Mouse (Mus musculus): ENCODE measurements around the gene Arrb2. TPM values are rescaled to one million over a fixed set of nuclear protein-coding genes. Genes with fewer than 3 reads are reported as not detected.
"Not testable (repeated sequence)": the region's sequence is repeated elsewhere in the genome, so short reads cannot be mapped to it uniquely, and the experiment has no call there.

Gene Arrb2
- polyA plus RNA-seq, 1 experiment from 2014 or later = 19.3 TPM

GRCm38 (mm10) chr11:70469764-70470163 lies 37.3 kb downstream of the Arrb2 start:
- 79% methylated on average over 3 of the region's 3 CpGs for WGBS
- Histone ChIP-seq H3K4me2 (no peak overlapping the region), H3K27me3 (no peaks in the 10 kb centered on the region), H3K36me3 (no peaks in the 10 kb centered on the region), H3K4me3 (no peak overlapping the region), H3K9me3 (no peaks in the 10 kb centered on the region), H3K4me1 (peaks cover 36% of the 10 kb centered on the region), H3K9ac (no peak overlapping the region), H3K27ac (no peak overlapping the region)
- no peak for ATAC-seq (ENCODE audit: borderline replicate concordance, extremely low read depth, low FRiP score, low TSS enrichment)

- ATAC-seq (ENCODE audit: borderline replicate concordance, extremely low read depth, low FRiP score, low TSS enrichment) = no peak
Measured at GRCm38 (mm10) chr11:70472716-70473115, 40.3 kb downstream of the Arrb2 start.

GRCm38 (mm10) chr11:70473291-70473690 lies 40.9 kb downstream of the Arrb2 start:
- H3K9me3 ChIP-seq; H3K4me3 ChIP-seq; H3K27ac ChIP-seq; H3K36me3 ChIP-seq; ATAC-seq (ENCODE audit: borderline replicate concordance, extremely low read depth, low FRiP score, low TSS enrichment); H3K4me2 ChIP-seq; H3K9ac ChIP-seq; H3K27me3 ChIP-seq: not testable (repeated sequence)
- H3K4me1 ChIP-seq = peaks cover 16% of the 10 kb centered on the region
- WGBS = 84% methylated on average over 5 of the region's 5 CpGs

More at GRCm38 (mm10) chr11:70472716-70473115, 40.3 kb downstream of the Arrb2 start:
- Histone ChIP-seq H3K4me3 (no peak overlapping the region), H3K9ac (no peak overlapping the region), H3K4me2 (no peak overlapping the region), H3K27ac (no peak overlapping the region), H3K4me1 (peaks cover 17% of the 10 kb centered on the region), H3K36me3 (no peaks in the 10 kb centered on the region), H3K27me3 (no peaks in the 10 kb centered on the region), H3K9me3 (no peaks in the 10 kb centered on the region)

GRCm38 (mm10) chr11:70474872-70475534 lies 42.6 kb downstream of the Arrb2 start:
- no peak overlapping the region for H3K4me3 ChIP-seq
- no peaks in the 10 kb centered on the region for H3K27me3 ChIP-seq
- no peak overlapping the region for H3K9ac ChIP-seq
- no peak overlapping the region for H3K27ac ChIP-seq
- WGBS = 47% methylated on average over 12 of the region's 12 CpGs
- H3K9me3 ChIP-seq = no peaks in the 10 kb centered on the region
- no peaks in the 10 kb centered on the region for H3K36me3 ChIP-seq
- no peak overlapping the region; the same call in 1 of the 2 replicates for H3K4me2 ChIP-seq
- no peaks in the 10 kb centered on the region for H3K4me1 ChIP-seq
- ATAC-seq (ENCODE audit: borderline replicate concordance, extremely low read depth, low FRiP score, low TSS enrichment) = no peak

- ATAC-seq (ENCODE audit: borderline replicate concordance, extremely low read depth, low FRiP score, low TSS enrichment) = peak; percentile 59
- H3K4me3 ChIP-seq = no peak overlapping the region
- WGBS = 28% methylated on average over 2 of the region's 2 CpGs
Measured at GRCm38 (mm10) chr11:70485498-70485897, 53.1 kb downstream of the Arrb2 start.

GRCm38 (mm10) chr11:70487816-70488215 lies 55.4 kb downstream of the Arrb2 start:
- H3K4me1 ChIP-seq = no peaks in the 10 kb centered on the region
- no peak overlapping the region for H3K27ac ChIP-seq
- no peaks in the 10 kb centered on the region for H3K9me3 ChIP-seq
- no peak overlapping the region for H3K9ac ChIP-seq
- H3K36me3 ChIP-seq = no peaks in the 10 kb centered on the region
- H3K4me3 ChIP-seq = no peak overlapping the region
- 36% methylated on average over 4 of the region's 4 CpGs for WGBS
- no peak for ATAC-seq (ENCODE audit: borderline replicate concordance, extremely low read depth, low FRiP score, low TSS enrichment)
- no peaks in the 10 kb centered on the region for H3K27me3 ChIP-seq
- no peak overlapping the region for H3K4me2 ChIP-seq

More at GRCm38 (mm10) chr11:70485498-70485897, 53.1 kb downstream of the Arrb2 start:
- Histone ChIP-seq H3K36me3 (no peaks in the 10 kb centered on the region), H3K4me1 (no peaks in the 10 kb centered on the region), H3K9me3 (no peaks in the 10 kb centered on the region), H3K9ac (no peak overlapping the region), H3K27ac (no peak overlapping the region), H3K4me2 (no peak overlapping the region), H3K27me3 (no peaks in the 10 kb centered on the region)

GRCm38 (mm10) chr11:70489138-70489537 lies 56.7 kb downstream of the Arrb2 start:
- H3K9ac ChIP-seq = no peak overlapping the region
- H3K9me3 ChIP-seq = no peaks in the 10 kb centered on the region
- no peak for ATAC-seq (ENCODE audit: borderline replicate concordance, extremely low read depth, low FRiP score, low TSS enrichment)
- no peak overlapping the region for H3K4me3 ChIP-seq
- 85% methylated on average over 3 of the region's 3 CpGs for WGBS
- no peak overlapping the region for H3K27ac ChIP-seq
- H3K36me3 ChIP-seq = no peaks in the 10 kb centered on the region
- no peaks in the 10 kb centered on the region for H3K4me1 ChIP-seq
- H3K4me2 ChIP-seq = no peak overlapping the region
- no peaks in the 10 kb centered on the region for H3K27me3 ChIP-seq

- Histone ChIP-seq H3K27me3 (no peaks in the 10 kb centered on the region), H3K36me3 (no peaks in the 10 kb centered on the region), H3K4me3 (no peak overlapping the region), H3K27ac (no peak overlapping the region), H3K4me1 (no peaks in the 10 kb centered on the region), H3K9me3 (no peaks in the 10 kb centered on the region), H3K9ac (no peak overlapping the region), H3K4me2 (no peak overlapping the region)
- ATAC-seq (ENCODE audit: borderline replicate concordance, extremely low read depth, low FRiP score, low TSS enrichment) = no peak
- WGBS = 77% methylated on average over 6 of the region's 6 CpGs
Measured at GRCm38 (mm10) chr11:70489684-70490083, 57.2 kb downstream of the Arrb2 start.

Small RNAs within 50 kb of the gene (microRNA-seq; reads per million reads assigned to microRNA genes)
- gene Mir7115 = not detected

Other genes starting within 250 kb of the Arrb2 start
- 0.79 and 1.1 TPM in 2 replicates for gene Slc16a11, start 219.9 kb upstream of the Arrb2 start, polyA plus RNA-seq (2015; fragmentation: Nextera tagmentation; extraction: Ambion mirVana)
- gene Slc16a13, start 211.6 kb upstream of the Arrb2 start, polyA plus RNA-seq (2015; fragmentation: Nextera tagmentation; extraction: Ambion mirVana) = 5.5 and 6.0 TPM in 2 replicates
- 30.2 and 33.9 TPM in 2 replicates for gene Bcl6b, start 202.8 kb upstream of the Arrb2 start, polyA plus RNA-seq (2015; fragmentation: Nextera tagmentation; extraction: Ambion mirVana)
- gene 0610010K14Rik, start 194.7 kb upstream of the Arrb2 start, polyA plus RNA-seq (2015; fragmentation: Nextera tagmentation; extraction: Ambion mirVana) = 175 and 179 TPM in 2 replicates
- 10.8 and 11.0 TPM in 2 replicates for gene Gm21988, start 192.8 kb upstream of the Arrb2 start, polyA plus RNA-seq (2015; fragmentation: Nextera tagmentation; extraction: Ambion mirVana)
- 179 and 183 TPM in 2 replicates for gene Rnasek, start 192.8 kb upstream of the Arrb2 start, polyA plus RNA-seq (2015; fragmentation: Nextera tagmentation; extraction: Ambion mirVana)
- 7.0 TPM in 2 replicates for gene Alox12, start 177.3 kb upstream of the Arrb2 start, polyA plus RNA-seq (2015; fragmentation: Nextera tagmentation; extraction: Ambion mirVana)
- gene Alox12e, start 110.0 kb upstream of the Arrb2 start, polyA plus RNA-seq (2015; fragmentation: Nextera tagmentation; extraction: Ambion mirVana) = 0.34 and 1.7 TPM in 2 replicates
- gene Alox15, start 80.6 kb upstream of the Arrb2 start, polyA plus RNA-seq (2015; fragmentation: Nextera tagmentation; extraction: Ambion mirVana) = 0.45 and 0.93 TPM in 2 replicates
- 38.1 and 38.2 TPM in 2 replicates for gene Pelp1, start 22.6 kb upstream of the Arrb2 start, polyA plus RNA-seq (2015; fragmentation: Nextera tagmentation; extraction: Ambion mirVana)
- gene Med11, start 19.3 kb downstream of the Arrb2 start, polyA plus RNA-seq (2015; fragmentation: Nextera tagmentation; extraction: Ambion mirVana) = 40.5 and 43.1 TPM in 2 replicates
- gene Zmynd15, start 26.8 kb downstream of the Arrb2 start, polyA plus RNA-seq (2015; fragmentation: Nextera tagmentation; extraction: Ambion mirVana) = 0.45 and 0.73 TPM in 2 replicates
- gene Cxcl16, start 27.3 kb downstream of the Arrb2 start, polyA plus RNA-seq (2015; fragmentation: Nextera tagmentation; extraction: Ambion mirVana) = 6.3 and 7.3 TPM in 2 replicates
- 1.2 and 1.8 TPM in 2 replicates for gene Tm4sf5, start 72.6 kb downstream of the Arrb2 start, polyA plus RNA-seq (2015; fragmentation: Nextera tagmentation; extraction: Ambion mirVana)
- 1.0 and 1.2 TPM in 2 replicates for gene Vmo1, start 82.0 kb downstream of the Arrb2 start, polyA plus RNA-seq (2015; fragmentation: Nextera tagmentation; extraction: Ambion mirVana)
- 0.62 and 0.86 TPM in 2 replicates for gene Gltpd2, start 86.6 kb downstream of the Arrb2 start, polyA plus RNA-seq (2015; fragmentation: Nextera tagmentation; extraction: Ambion mirVana)
- gene Psmb6, start 92.7 kb downstream of the Arrb2 start, polyA plus RNA-seq (2015; fragmentation: Nextera tagmentation; extraction: Ambion mirVana) = 771 and 802 TPM in 2 replicates
- gene Gm40193, start 100.3 kb downstream of the Arrb2 start, polyA plus RNA-seq (2015; fragmentation: Nextera tagmentation; extraction: Ambion mirVana) = not detected in 2 replicates
- gene Pld2, start 107.4 kb downstream of the Arrb2 start, polyA plus RNA-seq (2015; fragmentation: Nextera tagmentation; extraction: Ambion mirVana) = 8.6 and 8.9 TPM in 2 replicates
- gene Mink1, start 130.2 kb downstream of the Arrb2 start, polyA plus RNA-seq (2015; fragmentation: Nextera tagmentation; extraction: Ambion mirVana) = 8.6 and 10.8 TPM in 2 replicates
- not detected in 2 replicates for gene 4930544D05Rik, start 183.2 kb downstream of the Arrb2 start, polyA plus RNA-seq (2015; fragmentation: Nextera tagmentation; extraction: Ambion mirVana)
- gene Chrne, start 186.6 kb downstream of the Arrb2 start, polyA plus RNA-seq (2015; fragmentation: Nextera tagmentation; extraction: Ambion mirVana) = 0.26 TPM in 1 of 2 replicates, not detected in the other
- 0.37 and 0.38 TPM in 2 replicates for gene Gp1ba, start 206.5 kb downstream of the Arrb2 start, polyA plus RNA-seq (2015; fragmentation: Nextera tagmentation; extraction: Ambion mirVana)
- 101 and 119 TPM in 2 replicates for gene Rnf167, start 214.6 kb downstream of the Arrb2 start, polyA plus RNA-seq (2015; fragmentation: Nextera tagmentation; extraction: Ambion mirVana)
- 150 and 162 TPM in 2 replicates for gene Slc25a11, start 214.8 kb downstream of the Arrb2 start, polyA plus RNA-seq (2015; fragmentation: Nextera tagmentation; extraction: Ambion mirVana)
- 1,970 and 2,089 TPM in 2 replicates for gene Pfn1, start 222.0 kb downstream of the Arrb2 start, polyA plus RNA-seq (2015; fragmentation: Nextera tagmentation; extraction: Ambion mirVana)
- 27.9 and 33.3 TPM in 2 replicates for gene Eno3, start 224.6 kb downstream of the Arrb2 start, polyA plus RNA-seq (2015; fragmentation: Nextera tagmentation; extraction: Ambion mirVana)
- 170 TPM in 2 replicates for gene Spag7, start 236.8 kb downstream of the Arrb2 start, polyA plus RNA-seq (2015; fragmentation: Nextera tagmentation; extraction: Ambion mirVana)